Mouse (Mus musculus): ENCODE measurements around the gene Abhd17a. TPM values are rescaled to one million over a fixed set of nuclear protein-coding genes. Genes with fewer than 3 reads are reported as not detected.

Abhd17a gene
- polyA plus RNA-seq, 1 experiment from 2014 or later = 74.3 TPM

DNA sequence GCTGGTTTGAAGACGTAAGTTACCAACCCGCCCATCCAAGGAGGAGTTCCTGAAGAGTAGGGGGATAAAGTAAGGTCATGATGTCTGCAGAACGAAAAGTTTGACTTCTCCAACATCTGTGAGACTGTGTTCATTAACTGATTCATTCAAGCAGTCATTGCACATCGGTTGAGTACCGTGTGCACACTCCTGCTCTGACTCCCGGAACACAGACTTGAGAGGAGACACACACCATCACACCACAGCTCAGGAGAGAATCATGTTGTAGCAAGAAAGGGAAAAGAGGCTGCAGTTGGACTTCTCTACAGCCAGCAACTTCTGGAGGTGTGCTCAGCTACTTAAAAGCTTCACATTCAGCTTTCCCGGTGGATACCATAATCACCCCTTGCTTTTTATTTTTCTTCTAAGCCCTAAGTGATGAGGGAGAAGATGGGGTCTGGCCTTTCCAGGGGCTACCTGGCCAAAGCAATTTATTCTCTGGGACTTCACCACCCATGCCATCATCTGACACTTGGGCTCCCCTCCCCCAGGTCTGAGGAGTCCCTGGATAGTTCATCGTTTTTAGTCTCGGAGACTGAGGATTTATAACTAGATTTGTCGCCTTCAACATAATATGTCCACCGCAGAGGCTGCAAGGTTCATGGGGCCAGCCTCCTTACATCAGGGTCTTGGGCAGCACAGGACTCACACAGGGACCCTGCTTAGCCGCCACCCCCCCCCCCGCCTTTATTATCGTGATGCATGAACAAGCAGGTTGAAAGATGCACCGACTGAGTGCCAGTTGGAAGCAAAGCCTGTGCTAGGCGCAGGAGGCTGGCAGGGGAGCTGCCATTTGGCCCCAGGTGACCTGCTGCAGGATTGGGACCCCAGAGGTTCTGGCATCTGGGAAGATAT, 30.9 kb upstream of the Abhd17a start:
- ATAC-seq = no peak
- ChIA-PET POLR2A (interaction anchor here (0.7 to 2.5 kb wide), 3 partner anchors 10 to 53 kb away, joined by 3 to 9 read pairs (median 3); no protein-coding TSS in a partner anchor), CTCF (interaction anchor here (1.6 kb wide), 1 partner anchor 43 kb away, joined by 4 read pairs; no protein-coding TSS in a partner anchor)
- no peak for TF ChIP-seq CTCF (IDR thresholded peaks at IDR 0.05)
- in situ Hi-C loops (cut with MboI; ENCODE audit: low pct_unique_long_range_greater_than_20kb) = no loop called here
- no peaks in the 10 kb centered on the region for H3K27me3 ChIP-seq
- no peak for DNase-seq (ENCODE audit: low read depth, low spot score)

DNA sequence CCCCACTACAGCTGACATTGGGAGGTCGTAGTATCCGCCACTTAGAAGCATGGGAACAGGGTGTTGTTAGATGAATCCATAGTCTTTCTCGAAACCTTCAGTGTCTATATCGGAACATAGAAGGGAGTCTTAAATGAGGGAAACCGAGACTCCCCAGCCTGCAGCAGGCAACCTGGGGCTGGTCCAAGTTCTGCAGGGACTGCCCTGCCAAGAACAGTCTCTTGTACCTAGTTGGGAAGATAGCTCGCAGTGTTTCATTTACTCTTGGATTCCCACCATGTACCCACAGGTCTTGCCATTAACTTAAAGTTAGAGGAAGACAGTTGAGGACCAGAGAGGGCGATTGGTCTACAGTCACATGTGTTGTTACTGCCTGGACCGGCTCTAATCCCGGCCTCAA, 30.2 kb upstream of the Abhd17a start:
- ATAC-seq = no peak
- H3K27me3 ChIP-seq = no peaks in the 10 kb centered on the region
- DNase-seq (ENCODE audit: low read depth, low spot score) = no peak
- in situ Hi-C loops (cut with MboI; ENCODE audit: low pct_unique_long_range_greater_than_20kb) = no loop called here
- POLR2A ChIA-PET = interaction anchor here (0.7 to 1.4 kb wide), 2 partner anchors 9 to 53 kb away, joined by 3 read pairs; no protein-coding TSS in a partner anchor
- TF ChIP-seq CTCF (IDR thresholded peaks at IDR 0.05) = no peak
- CTCF ChIA-PET = interaction anchor here (2.4 kb wide), 1 partner anchor 42 kb away, joined by 11 read pairs; no protein-coding TSS in a partner anchor

DNA sequence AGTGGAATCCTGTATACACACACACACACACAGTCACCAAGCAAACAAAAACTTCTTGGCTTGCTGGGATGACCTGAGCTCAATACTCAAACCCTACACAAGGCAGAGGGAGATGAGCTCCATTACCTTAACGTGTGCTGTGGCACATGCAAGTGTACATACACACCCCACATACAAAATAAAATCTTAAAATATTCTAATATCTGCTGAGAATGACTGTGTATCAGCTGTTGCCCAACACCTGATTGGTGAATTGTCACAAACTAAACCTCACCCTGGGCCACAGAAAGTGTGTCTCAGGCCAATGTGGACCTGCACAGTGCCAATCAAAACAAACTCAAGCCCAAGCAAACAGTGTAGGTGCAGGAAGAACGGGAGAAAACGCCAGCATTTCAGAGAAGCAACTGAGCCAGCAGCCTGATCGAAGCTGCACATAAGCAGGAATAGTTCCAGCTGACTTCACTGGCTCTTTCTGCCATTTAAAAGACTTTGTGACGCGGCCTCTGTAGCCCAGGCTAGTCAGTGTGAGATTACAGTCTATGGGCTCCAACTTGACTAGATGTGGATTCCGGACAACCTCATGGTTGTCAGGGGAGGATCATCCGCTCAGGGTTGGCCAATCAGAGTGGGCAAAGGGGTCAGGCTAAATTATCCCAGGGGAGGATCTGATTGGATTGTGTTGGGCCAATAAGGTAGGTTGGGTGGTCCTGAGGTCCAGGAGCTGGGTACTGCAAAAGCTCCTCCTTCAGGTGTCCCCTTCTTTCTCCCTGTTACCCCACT, 29.5 kb upstream of the Abhd17a start:
- ChIA-PET CTCF (interaction anchor here (1.8 to 2.4 kb wide), 2 partner anchors 16 to 41 kb away, joined by 6 to 11 read pairs; no protein-coding TSS in a partner anchor), POLR2A (interaction anchor here (1.4 kb wide), 1 partner anchor 9 kb away, joined by 3 read pairs; no protein-coding TSS in a partner anchor)
- in situ Hi-C loops (cut with MboI; ENCODE audit: low pct_unique_long_range_greater_than_20kb) = no loop called here
- DNase-seq (ENCODE audit: low read depth, low spot score) (no peak), ATAC-seq (no peak)
- no peak for TF ChIP-seq CTCF (IDR thresholded peaks at IDR 0.05)
- no peaks in the 10 kb centered on the region for H3K27me3 ChIP-seq

DNA sequence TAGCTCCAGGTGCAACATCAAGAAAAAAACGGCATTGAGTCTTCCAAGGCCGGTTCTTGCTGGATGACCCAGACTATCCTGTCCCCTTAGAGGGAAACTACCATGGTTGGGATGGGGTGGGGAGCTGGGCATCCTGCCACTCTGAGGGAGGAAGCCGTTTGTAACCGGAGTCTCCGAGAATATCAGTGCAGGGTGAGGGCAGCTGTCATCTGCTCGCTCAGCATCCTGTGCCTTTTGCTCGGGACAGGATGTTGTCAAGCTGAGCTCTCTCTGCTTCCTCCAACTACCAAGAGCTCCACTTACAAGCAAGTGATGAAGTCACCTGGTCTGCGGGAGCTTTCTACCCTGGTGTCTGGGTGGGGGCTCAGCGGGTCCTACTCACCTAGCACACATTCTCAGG, 28.0 kb upstream of the Abhd17a start:
- no peak for TF ChIP-seq CTCF (IDR thresholded peaks at IDR 0.05)
- no peak for ATAC-seq
- in situ Hi-C loops (cut with MboI; ENCODE audit: low pct_unique_long_range_greater_than_20kb) = no loop called here
- POLR2A ChIA-PET = interaction anchor here (0.7 kb wide), 1 partner anchor 88 kb away, joined by 3 read pairs; no protein-coding TSS in a partner anchor
- CTCF ChIA-PET = interaction anchor here (1.8 to 2.4 kb wide), 2 partner anchors 15 to 39 kb away, joined by 6 to 11 read pairs; no protein-coding TSS in a partner anchor
- H3K27me3 ChIP-seq = no peaks in the 10 kb centered on the region
- no peak for DNase-seq (ENCODE audit: low read depth, low spot score)

DNA sequence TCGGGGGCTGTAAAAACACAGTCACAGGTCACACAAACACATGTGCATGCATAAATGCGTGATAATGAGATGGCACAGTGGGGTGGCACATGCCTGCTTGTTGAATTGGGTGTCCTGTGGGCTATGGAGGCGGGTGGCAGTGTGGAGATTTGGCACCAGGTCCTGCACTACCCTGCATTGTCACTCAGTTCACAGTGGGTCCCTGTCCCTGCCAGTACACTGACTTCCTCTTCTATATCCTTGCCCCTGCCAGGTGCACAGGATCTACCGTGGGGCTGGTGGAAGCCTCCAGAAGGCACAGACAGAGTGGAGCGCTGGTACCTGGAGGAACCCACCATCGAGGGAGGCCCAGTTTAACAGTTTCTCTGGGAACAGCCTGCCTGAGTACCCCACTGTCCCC, 24.2 kb upstream of the Abhd17a start:
- in situ Hi-C loops (cut with MboI; ENCODE audit: low pct_unique_long_range_greater_than_20kb) = no loop called here
- CTCF ChIA-PET = no interaction called here
- H3K27me3 ChIP-seq = no peaks in the 10 kb centered on the region
- DNase-seq (ENCODE audit: low read depth, low spot score) (no peak), ATAC-seq (no peak)
- POLR2A ChIA-PET = interaction anchor here (1.2 kb wide), 1 partner anchor 10 kb away, joined by 4 read pairs; no protein-coding TSS in a partner anchor
- no peak for TF ChIP-seq CTCF (IDR thresholded peaks at IDR 0.05)

DNA sequence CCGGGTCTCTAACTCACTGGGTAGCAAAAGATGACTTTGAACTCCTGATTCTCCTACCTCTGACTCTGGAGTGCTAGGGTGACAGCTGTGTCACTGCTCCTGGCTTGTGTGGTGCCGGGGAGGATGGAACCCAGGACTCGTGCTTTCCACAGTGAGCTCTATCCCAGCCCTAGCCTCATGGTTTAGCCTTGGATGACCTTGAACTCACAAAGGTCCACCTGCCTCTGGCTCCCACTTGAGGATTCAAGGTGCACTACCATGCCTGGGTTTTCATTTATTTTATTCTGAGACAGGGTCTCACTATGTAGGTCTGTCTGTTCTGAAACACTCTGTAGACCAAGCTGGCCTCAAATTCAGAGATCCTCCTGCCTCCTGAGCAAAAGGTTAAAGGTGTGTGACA, 23.7 kb upstream of the Abhd17a start:
- TF ChIP-seq CTCF (IDR thresholded peaks at IDR 0.05) = no peak
- in situ Hi-C loops (cut with MboI; ENCODE audit: low pct_unique_long_range_greater_than_20kb) = no loop called here
- ChIA-PET POLR2A (interaction anchor here (0.7 to 1.2 kb wide), 2 partner anchors 10 to 11 kb away, joined by 4 to 6 read pairs; no protein-coding TSS in a partner anchor), CTCF (no interaction called here)
- no peak for ATAC-seq
- no peak for DNase-seq (ENCODE audit: low read depth, low spot score)
- H3K27me3 ChIP-seq = no peaks in the 10 kb centered on the region

DNA sequence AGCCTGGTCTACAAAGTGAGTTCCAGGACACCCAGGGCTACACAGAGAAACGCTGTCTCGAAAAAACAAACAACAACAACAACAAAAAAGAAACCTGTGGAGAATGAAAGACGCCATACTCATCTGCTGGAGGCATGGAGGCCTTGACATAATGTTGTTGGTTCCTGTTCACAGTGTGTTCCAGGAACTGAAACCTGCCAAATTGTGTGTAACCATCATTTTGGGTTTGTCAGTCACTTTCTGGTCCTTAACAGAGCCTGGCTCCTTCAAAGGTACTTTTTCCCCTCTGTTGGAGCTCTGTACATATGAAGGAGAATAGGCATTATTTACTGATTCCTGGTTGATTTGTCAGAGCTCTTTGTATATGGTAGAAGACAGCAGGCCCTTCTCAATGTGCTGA, 21.8 kb upstream of the Abhd17a start:
- no peak for TF ChIP-seq CTCF (IDR thresholded peaks at IDR 0.05)
- no peaks in the 10 kb centered on the region for H3K27me3 ChIP-seq
- POLR2A ChIA-PET = interaction anchor here (0.6 kb wide), 1 partner anchor 180 kb away, joined by 3 read pairs; no protein-coding TSS in a partner anchor
- ATAC-seq (no peak), DNase-seq (ENCODE audit: low read depth, low spot score) (no peak)
- in situ Hi-C loops (cut with MboI; ENCODE audit: low pct_unique_long_range_greater_than_20kb) = no loop called here
- CTCF ChIA-PET = interaction anchor here (1.3 kb wide), 2 partner anchors 10 to 95 kb away, joined by 3 read pairs; no protein-coding TSS in a partner anchor

DNA sequence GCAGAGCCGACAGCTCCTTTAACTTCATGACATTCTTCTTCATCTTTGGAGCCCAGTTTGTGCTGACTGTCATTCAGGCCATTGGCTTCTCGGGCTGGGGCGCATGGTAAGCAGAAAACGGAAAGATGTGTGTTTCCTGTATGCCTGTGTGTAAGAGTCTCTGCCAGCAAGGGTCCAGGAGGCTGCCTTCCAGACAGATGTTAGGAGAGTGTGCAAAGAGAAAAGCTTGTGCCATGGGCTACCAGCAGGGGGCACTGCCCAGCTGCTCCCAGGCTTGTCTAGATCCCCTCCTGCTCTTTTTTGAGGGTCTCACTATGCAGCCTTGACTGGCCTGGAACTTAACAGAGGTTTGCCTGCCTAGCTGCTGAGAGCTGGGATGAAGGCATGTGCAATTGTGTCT, 20.9 kb upstream of the Abhd17a start:
- ChIA-PET CTCF (interaction anchor here (0.8 to 1.6 kb wide), 8 partner anchors 9 to 95 kb away, joined by 3 to 5 read pairs (median 3); no protein-coding TSS in a partner anchor), POLR2A (interaction anchor here (1.0 kb wide), 1 partner anchor 9 kb away, joined by 3 read pairs; no protein-coding TSS in a partner anchor)
- ATAC-seq = no peak

DNA sequence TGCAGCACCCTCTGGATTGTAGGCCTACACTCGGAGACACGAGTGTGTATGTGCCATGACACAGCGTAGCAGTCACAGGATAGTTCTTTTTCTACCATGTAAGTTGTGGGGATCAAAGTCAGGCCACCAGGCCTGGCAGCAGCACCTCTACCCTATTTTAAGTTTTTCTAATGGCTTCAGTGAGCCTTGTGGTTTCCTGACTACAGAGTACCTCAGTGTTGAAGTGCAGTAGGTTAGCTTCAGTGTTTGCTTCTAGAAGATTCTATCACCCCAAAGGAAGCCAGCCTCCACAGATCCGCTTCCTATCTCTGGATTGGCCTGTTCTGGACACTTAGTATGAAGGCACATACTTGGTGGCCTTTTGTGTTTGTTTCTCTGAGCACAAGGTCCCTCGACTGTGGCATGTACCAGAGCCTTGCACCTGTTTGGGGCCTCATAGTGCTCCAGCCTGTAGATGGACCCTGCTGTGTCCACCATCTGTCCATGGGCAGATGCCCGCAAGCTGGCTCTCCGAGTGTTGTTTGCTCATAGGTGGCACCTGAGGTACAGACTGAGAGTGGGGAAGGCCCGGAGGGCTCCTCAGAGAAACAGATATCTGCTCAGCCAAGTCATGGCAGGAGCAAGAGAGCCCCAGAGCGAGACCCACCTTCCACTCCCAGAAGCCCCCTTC, 20.1 kb upstream of the Abhd17a start:
- DNase-seq (ENCODE audit: low read depth, low spot score) (no peak), ATAC-seq (no peak)
- ChIA-PET CTCF (interaction anchor here (0.8 to 1.6 kb wide), 6 partner anchors 14 to 90 kb away, joined by 3 to 5 read pairs (median 3); no protein-coding TSS in a partner anchor), POLR2A (interaction anchor here (1.0 kb wide), 1 partner anchor 10 kb away, joined by 3 read pairs; no protein-coding TSS in a partner anchor)
- no peaks in the 10 kb centered on the region for H3K27me3 ChIP-seq
- TF ChIP-seq CTCF (IDR thresholded peaks at IDR 0.05) = no peak
- in situ Hi-C loops (cut with MboI; ENCODE audit: low pct_unique_long_range_greater_than_20kb) = no loop called here

More for the DNA sequence above, 20.9 kb upstream of the Abhd17a start:
- H3K27me3 ChIP-seq = no peaks in the 10 kb centered on the region
- in situ Hi-C loops (cut with MboI; ENCODE audit: low pct_unique_long_range_greater_than_20kb) = no loop called here
- TF ChIP-seq CTCF (IDR thresholded peaks at IDR 0.05) = no peak
- DNase-seq (ENCODE audit: low read depth, low spot score) = no peak
